Mouse (Mus musculus): ENCODE measurements around the gene Mvk.

Gene Mvk

DNA sequence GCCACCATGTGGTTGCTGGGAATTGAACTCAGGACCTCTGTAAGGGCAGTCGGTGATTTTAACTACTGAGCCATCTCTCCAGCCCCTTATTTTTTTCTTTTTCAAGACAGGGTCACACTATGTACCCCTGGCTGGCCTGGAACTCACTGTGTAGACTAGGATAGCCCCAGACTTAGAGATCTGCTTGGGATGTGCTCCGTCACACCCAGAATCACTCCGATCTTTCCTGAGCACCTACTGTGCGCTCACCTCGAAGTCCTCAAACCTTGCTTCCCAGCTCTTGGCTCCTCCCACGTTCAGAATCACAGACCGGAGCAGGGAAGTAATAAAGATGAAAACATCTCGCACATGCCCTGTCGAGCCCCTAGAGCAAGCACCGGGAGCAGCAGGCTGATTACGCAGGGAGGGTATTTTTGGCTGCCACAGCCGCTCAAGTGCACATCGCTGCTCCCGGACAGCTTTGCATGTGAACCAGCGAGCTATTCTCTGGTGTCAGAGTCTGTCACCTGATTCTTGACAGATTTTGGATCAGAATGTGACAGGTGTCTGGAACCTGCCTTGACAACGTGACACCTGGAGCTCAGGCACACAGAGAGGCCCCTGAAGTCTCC, 13.0 kb downstream of the Mvk start:
- DNase-seq (ENCODE audit: low read depth, low spot score) = no peak

DNA sequence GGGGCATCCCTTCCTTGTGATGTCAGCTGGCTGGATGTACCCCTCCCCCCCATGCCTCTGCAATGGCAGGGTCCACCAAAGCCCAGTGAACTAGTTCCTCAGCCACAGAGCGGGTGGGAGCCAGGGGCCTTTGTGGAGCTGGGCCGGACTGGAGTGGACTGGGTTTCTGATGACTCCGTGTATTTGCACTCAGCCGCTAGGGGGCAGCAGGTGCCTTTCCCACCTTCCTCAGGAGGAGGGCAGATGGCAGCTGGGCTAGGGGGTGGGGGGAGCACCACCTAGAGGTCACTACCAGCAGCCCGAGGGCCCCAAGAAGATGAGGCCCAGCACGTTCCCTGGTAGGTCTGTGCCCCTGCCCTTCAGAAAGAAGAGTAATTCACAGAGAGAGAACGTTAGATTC, 17.2 kb downstream of the Mvk start:
- DNase-seq (ENCODE audit: low read depth, low spot score) = peak; percentile 85

DNA sequence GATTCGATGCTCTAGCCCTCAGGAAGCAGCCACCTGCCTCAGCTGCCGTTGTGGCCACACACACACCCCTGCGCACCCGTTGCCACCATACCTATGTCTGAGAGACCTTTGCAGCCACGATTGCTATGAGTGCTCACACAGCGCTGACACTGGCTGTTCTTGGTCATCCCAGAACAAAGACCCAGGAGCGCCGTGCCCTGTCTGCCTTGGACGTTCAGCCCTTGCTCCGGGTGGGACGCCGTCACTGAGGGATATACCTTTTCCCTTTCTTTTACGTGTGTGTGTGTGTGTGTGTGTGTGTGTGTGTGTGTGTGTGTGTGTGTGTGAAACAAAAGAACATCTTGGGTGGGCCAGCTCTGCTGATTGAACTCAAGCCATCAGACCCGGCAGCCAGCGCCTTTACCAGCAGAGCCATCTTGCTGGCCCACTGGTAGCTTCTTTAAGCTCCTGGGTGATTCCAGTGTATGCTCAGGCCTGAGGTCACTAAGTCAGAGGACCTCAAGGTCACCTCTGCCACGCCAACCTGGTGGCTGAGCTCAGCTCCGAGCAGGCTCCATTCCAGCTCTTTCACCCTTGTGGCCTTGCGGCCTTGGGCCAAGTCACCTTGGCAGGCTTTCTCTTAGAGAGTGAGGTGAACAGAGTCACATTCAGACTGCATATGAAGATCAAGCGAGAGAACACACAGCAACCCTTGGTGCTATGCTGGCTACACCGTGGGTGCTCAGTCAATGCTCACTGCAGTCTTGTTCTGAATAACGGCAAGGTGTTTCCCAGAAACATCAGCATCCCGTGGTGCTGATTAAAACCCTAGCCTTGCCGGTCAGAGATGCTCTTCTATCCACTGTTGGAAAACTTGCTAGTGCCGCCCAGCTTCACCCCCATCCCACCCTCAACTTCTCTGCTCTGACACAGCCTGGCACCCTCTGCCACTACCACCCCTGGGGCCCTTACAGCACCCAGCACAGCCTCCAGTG, 18.3 kb downstream of the Mvk start:
- DNase-seq (ENCODE audit: low read depth, low spot score) = no peak

DNA sequence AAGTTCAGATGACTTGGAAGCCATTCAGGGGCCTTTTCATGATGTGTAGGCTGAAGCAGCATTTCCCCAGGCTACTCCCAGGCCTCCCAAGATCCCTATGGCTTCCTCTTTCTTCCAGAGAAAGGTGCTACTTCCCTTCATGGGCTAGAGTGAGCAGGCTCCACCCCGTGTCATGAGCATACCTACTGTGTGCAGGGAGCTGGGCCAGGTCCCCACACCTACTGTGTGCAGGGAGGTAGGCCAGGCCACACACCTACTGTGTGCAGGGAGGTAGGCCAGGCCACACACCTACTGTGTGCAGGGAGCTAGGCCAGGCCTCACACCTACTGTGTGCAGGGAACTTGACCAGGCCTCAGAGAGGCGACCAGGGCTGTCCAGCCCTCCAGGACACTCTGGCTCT, 20.5 kb downstream of the Mvk start:
- DNase-seq (ENCODE audit: low read depth, low spot score) = no peak

DNA sequence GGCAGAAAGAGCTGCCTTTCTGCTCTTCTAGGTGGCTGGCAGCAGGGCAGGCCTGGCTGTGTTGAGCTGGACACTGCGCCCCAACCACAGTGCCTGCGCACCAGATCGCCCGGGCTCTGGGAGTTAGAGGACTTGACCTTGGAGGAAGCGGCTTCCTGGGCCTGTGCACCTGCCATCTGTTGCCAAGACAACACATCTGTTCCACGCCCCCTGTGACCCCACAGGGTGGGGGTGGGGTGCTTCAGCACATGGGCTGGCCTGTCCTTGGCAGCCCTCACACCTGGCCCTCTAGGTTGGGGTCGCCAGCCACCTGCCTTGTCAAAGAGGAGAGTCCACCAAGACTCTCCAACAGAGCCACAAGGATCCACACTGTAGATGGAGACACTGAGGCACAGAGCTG, 21.6 kb downstream of the Mvk start:
- peak; percentile 61 for DNase-seq (ENCODE audit: low read depth, low spot score)

DNA sequence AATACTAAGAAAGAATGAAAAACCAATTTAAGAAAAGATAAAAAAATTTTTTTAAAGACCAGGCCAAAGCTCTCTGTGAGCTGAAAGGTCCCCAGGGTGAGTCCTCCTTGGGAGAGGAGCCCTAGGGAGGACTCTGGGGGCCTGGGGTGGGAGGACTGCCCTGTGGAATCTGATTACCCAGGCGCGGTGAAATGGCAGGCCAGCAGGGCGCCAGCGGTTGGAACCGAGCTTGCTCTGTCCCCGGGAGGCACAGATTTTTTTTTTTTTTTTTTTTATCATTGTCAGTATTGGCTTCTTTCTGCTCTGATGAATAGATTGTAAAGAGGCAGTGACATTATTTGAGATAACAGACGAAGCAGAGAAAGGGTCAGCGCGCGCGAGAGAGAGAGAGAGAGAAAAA, 22.9 kb downstream of the Mvk start:
- DNase-seq (ENCODE audit: low read depth, low spot score) = peak; percentile 53

DNA sequence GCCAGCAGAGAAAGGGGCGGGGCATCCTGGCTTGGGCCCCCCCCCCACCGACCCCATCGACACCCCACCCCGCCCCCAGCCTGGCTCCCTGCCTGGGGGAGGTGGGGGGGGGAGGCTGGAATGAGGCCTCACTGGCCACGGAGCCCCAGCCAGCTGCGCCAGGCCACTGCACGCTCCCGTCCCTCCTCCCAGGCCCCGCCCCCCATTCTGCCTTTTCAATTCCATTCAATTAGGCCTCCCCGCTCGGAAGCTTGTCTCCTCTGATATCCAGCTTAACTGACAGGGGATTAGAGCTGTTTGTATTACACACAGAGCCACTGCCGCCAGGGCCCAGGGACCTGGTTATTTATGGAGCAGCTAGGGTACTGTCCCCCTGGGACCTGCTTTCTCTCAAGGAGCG, 23.4 kb downstream of the Mvk start:
- peak; percentile 91 for DNase-seq (ENCODE audit: low read depth, low spot score)

DNA sequence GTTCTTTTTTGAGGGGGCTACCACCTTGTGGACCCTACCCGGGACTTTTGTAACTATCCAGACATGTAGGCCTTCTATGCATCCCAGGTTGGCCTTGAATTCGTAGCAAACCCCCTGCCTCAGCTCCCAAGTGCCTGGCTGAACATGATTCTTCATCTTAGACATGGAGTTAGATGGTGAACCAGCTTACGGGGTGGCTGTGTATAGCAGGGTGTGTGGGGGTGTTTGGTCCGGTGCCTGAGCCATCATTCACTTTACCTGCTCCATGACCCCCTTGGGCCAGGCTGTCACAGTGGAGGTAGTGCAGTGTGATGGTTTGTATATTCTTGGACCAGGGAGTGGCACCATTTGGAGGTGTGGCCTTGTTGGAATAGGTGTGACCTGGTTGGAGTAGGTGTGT, 23.9 kb downstream of the Mvk start:
- no peak for DNase-seq (ENCODE audit: low read depth, low spot score)

DNA sequence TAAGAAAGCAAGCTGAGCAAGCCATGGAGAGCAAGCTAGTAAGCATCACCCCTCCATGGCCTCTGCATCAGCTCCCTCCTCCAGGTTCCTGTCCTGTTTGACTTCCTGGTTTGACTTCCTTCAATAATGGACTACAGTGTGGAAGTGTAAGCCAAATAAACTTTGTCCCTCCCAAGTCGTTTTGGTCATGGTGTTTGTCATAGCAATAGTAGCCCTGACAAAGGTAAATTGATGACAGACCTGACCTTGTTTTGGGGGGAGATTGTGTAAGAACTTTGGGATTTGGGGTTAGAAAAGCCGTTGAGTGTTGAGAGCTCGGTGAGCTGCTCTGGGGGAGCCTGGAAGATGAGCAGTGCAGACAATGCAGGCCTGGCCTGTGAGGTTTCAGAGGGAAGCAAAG, 26.3 kb downstream of the Mvk start:
- DNase-seq (ENCODE audit: low read depth, low spot score) = no peak

DNA sequence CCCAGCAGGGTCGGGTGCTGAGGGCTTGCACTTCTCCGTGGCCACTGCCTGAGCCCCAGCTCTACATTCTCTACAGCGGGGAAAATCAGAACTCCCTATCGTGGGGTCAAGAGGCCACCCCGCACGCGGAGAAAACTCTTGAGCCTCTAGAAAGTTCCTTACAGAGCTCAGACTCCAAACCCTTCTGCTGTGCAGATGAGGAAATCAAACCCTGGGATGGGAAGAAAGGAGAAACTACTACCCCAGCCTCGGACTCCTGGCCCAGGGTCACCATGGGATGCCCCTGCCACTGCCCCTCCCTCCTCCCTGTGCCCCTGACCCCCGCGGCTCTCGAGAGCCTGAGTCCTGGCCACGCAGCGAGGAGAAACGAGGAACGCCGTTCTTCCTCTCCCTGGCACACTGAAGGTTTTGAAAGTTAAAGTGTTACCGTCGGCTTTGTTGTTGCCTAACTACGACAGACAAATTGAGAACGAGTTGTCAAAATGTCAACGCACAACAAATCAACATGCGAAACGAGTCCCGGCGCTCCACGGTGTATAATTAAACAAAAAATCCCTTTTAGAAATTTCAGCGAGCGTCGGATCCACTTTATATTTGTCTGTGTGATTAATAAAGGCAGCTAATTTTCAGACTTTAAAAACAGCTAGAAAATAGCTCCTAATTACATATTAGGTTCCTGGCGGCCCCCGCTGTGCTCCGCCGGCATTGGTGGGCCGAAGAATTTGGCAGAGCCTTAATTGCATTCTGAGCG, 30.8 kb downstream of the Mvk start:
- no peak for DNase-seq (ENCODE audit: low read depth, low spot score)

DNA sequence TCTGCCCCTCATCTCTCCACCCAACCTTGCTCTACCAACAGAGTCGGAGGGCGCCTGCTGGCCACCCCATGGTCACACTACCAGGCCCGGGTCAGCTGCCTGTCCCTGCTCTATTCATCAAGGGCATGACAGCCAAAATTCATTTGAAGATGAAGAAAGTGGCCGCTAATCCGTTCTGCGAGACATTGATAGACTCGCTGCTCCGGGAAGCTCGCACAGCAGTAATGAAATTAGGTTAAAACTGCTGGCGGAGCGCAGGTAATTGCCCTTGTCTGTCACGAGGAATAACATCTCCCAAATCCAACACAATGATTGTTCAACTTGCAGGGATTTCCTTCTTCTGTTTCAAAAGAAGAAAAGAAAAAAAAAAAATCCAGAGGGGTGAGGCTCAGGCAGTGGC, 34.2 kb downstream of the Mvk start:
- no peak for DNase-seq (ENCODE audit: low read depth, low spot score)

DNA sequence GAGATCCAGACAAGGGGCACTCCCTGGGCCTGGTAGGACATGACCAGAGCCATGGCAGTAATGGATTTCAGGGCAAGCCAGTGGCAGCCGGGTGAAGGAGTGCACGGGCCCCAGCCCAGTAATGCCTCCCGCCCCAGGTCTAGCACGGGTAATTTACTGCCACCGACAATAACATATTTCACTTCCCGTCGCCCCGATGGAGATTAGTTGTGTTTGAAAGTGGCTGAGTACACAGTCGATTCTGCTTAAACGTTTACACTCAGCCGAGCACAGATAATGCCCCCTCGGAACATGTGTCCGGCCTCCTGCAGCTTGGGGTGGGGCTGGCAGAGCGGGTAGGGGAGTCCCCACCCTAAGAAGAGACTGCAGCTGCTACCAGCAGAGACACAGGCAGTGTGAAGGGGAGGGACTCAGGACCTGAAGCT, 38.5 kb downstream of the Mvk start:
- peak; percentile 66 for DNase-seq (ENCODE audit: low read depth, low spot score)

DNA sequence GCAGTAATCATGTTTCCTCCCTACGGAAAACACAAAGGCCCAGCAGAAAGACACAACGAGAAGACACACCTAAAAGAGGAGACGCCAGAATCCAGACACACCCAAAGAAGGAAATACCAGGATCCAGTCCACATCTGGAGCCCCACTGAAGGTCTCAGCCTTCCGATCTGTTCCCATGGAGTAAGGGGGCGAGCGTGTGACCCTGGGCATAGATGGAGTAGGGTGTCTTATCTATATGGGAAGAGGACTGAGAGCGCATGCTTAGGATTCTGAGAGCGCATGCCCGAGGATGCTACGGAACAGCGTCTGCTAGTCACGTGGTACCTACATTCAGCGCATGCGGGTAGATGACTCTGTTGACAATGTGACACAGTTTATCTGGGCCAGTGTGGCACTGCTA, 41.6 kb downstream of the Mvk start:
- DNase-seq (ENCODE audit: low read depth, low spot score) = no peak

DNA sequence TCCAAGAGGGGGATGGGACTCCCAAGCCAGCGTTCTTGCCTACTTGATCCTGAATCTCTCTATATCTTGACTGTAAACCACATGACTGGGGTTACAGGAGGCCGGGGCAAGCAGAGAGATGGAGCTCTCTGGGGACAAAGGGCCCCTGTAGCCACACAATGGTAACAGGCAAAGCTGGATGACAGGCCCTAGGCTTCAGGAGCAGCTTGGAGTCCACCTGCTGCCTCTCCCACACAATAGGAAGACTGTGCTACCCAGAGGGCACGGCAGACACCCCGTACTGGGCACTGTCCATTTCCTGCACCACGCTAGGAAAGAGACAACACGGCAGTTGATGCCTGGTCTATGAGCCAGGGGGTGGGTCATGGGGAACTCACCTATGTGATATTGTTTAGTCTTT, 45.5 kb downstream of the Mvk start:
- DNase-seq (ENCODE audit: low read depth, low spot score) = no peak

DNA sequence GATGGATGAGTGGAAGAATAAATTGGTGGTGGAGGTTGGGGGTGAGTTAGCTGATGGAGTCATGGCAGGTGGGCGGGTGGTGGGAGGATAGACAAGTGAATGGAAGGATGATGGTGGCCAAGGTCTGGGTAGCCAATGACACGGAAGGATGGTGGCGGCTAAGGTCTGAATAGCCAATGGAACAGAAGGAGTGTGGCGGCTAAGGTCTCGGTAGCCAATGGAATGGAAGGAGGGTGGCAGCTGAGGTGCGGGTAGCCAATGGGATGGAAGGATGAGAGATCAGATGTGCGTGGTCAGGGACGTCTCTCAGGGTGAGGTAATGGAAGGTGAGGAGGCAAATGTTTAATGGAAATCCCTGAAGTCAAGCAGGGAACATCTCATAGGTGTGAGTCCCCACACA, 46.2 kb downstream of the Mvk start:
- DNase-seq (ENCODE audit: low read depth, low spot score) = no peak

DNA sequence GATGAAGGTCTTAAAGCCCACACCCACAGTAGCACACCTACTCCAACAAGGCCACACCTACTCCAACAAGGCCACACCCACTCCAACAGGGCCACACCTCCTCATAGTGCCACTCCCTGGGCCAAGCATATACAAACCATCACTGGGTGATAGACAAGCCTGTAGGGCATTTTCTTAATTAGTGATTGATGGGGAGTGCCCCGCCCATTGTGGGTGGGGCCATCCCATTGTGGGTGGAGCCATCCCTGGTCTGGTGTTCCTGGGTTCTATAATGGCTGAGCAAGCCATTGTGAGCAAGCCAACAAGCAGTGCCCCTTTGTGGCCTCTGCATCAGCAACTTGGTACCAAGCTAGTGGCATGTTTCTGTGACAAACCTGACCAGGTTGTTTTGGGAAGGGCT, 50.7 kb downstream of the Mvk start:
- DNase-seq (ENCODE audit: low read depth, low spot score) = no peak

DNA sequence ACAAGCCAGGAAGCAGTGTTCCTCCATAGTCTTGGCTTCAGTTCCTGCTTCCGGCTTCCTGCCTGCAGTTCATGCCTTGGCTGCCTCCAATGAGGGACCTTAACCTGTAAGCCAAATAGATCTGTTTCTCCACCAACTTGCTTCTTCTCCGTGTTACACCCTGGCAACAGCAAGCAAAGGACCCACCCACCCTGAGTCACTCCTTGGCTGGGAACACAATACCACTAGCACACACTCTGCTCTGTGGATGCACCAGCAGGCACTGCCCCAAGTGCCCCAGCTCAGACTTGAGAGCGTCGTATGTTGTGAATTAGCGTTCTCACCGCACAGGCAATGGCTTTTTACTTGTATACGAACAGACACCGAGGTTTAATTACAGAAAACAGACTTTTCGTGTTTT, 57.2 kb downstream of the Mvk start:
- DNase-seq (ENCODE audit: low read depth, low spot score) = no peak

DNA sequence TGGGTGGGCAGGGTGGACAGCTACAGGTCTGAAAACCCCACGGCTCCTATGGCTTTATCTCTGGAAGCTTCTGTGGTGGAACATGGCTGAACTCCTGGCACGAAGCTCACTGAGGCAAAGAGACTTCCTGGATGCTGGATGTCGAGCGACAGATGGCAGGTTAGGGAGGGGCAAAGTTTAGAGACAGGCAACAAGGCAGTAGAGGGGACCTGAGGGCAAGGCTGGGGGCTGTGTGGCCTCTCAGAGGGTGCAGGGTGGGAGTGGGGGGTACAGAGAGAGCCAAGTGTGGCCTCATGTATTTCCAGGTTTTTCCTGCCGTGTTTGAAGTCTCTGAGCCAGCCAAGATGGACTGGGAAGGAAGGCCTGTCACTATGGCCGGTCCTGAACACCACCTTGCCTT, 60.8 kb downstream of the Mvk start:
- no peak for DNase-seq (ENCODE audit: low read depth, low spot score)

DNA sequence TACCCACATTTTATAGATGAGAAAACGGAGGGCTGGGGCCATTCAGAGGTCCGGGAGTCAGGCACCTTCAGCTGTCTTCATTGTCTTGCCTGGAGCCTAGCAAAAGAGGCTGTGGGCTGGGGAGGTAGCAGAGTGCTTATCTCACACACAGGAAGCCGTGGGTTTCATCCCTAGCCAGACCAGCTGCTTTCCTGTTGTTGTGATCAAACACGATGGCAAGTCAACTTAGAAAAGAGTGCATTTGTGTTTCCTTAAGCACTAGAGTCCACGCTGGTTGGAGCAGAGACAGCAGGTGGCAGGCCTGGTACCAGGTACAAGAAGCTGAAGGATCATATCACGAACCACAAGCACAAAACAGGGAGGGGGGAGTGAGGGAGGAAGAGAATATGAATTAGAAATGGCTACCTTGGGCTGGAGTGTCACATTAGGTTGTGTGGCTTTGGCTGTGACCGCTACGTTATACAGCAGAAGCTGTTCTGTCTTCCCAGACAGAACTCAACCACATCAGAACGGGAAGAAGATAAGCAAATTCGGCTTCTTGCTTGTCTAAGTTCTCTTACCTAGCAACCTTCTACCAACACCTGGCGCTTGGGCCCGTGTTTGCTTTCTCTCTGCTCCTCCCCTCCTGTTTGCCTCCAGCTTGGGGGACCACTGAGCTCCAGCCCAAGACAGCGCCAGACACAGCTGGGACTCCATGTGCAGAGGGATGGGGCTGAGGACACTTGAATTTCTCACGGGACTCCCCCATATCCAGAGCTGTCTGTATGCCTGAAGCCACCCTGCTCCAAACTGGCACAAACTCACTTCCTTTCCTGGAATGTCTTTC, 61.4 kb downstream of the Mvk start:
- DNase-seq (ENCODE audit: low read depth, low spot score) = no peak

DNA sequence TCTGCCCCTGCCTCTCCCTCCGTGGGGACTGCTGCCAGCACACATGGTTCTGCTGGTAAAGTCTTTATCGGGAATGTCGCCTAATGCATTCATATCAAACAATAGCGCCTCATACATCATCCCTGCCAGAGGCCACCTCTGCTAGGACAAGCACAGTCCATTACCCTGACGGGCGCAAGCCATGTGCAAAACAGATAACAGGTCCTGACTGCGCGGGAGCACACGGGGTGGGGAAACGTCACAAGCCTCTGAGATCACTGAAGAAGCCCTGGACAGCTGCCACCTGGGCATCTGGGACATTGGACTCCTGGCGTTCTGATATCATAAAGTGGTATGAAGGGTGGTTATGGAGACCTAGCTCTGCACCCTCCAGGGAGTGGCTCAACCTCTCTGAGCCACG, 63.3 kb downstream of the Mvk start:
- DNase-seq (ENCODE audit: low read depth, low spot score) = peak; percentile 23

DNA sequence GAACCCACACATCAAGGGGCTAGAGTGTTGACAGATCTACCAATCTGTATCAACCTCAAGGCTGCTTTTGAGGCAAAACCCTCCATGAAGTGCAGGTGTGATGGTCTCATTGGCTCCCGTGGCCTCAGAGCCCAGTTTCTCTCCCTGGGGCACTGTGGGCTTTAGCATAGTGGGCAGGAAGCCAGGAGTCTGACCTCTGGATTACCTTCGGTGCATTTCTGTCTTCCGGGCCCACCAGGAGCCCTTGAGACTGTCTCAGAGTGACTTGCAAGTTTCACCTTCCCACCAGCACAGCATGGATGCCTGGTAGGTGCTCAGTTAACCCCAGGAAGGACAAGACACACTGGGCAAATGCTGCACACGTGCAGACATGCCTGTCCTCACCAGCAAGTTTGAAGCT, 63.9 kb downstream of the Mvk start:
- no peak for DNase-seq (ENCODE audit: low read depth, low spot score)

DNA sequence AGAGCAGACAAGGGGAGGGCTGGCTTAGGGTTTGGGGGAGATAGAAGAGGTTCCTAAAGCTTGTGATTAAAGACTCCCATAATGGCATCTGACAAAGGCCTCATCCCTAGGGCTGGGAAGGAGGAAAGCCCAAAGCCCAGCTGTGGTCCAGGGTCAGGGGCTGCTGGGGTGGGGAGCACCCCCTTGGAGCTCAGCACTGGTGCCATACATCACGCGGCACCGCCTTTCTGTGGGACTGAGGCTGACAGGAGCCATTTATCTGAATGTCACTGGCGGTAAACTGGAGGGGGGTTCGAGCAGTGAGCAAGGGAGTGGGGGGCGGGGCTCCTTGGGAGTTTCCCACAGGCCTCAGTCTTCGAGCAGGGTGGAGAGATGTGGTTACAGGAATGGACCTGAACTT, 65.4 kb downstream of the Mvk start:
- peak; percentile 17 for DNase-seq (ENCODE audit: low read depth, low spot score)
